Mouse (Mus musculus): ENCODE data around the gene Parp8. TPM values are rescaled to one million over a fixed set of nuclear protein-coding genes. Genes with fewer than 3 reads are reported as not detected.
"Not testable (repeated sequence)": the region's sequence is repeated elsewhere in the genome, so short reads cannot be mapped to it uniquely, and the experiment has no call there.

Gene Parp8
- total and polyA plus RNA-seq, 2 experiments from 2014 or later, result 7.9 to 11.0 TPM

- WGBS, result 92% methylated on average over 7 of the region's 7 CpGs
- DNase-seq (ENCODE audit: low spot score) (no peak), ATAC-seq (ENCODE audit: insufficient read depth, low read depth) (no peak)
- Histone ChIP-seq H3K27me3 (ENCODE audit: control insufficient read depth, insufficient read depth, low read length) (no peaks in the 10 kb centered on the region), H3K9ac (replicated peaks; ENCODE audit: low read depth, low read length) (no peak overlapping the region), H3K4me1 (ENCODE audit: control insufficient read depth, insufficient read depth) (no peaks in the 10 kb centered on the region), H3K27ac (ENCODE audit: low read depth) (no peak overlapping the region), H3K36me3 (replicated peaks; ENCODE audit: control insufficient read depth, insufficient read depth, low read length) (no peaks in the 10 kb centered on the region), H3K9me3 (replicated peaks; ENCODE audit: control insufficient read depth, low read length) (0 out of 2 replicates have a peak, but pooled peaks cover 4% of the 10 kb centered on the region), H3K4me2 (ENCODE audit: low read depth, low read length) (no peak overlapping the region), H3K4me3 (ENCODE audit: low read depth, low read length) (no peak overlapping the region)
- TF ChIP-seq CTCF (IDR thresholded peaks at IDR 0.05; ENCODE audit: low read depth) (no peak), EP300 (IDR thresholded peaks at IDR 0.05; ENCODE audit: low read depth) (no peak)
These were observed 84.6 kb downstream of the Parp8 start for GRCm38 (mm10) chr13:116940761-116941160.

GRCm38 (mm10) chr13:116937019-116937418 lies 88.3 kb downstream of the Parp8 start:
- ATAC-seq (ENCODE audit: insufficient read depth, low read depth); H3K27me3 ChIP-seq (ENCODE audit: control insufficient read depth, insufficient read depth, low read length); H3K9ac ChIP-seq (replicated peaks; ENCODE audit: low read depth, low read length); H3K4me1 ChIP-seq (ENCODE audit: control insufficient read depth, insufficient read depth); H3K36me3 ChIP-seq (replicated peaks; ENCODE audit: control insufficient read depth, insufficient read depth, low read length); H3K27ac ChIP-seq (ENCODE audit: low read depth); H3K4me3 ChIP-seq (ENCODE audit: low read depth, low read length); H3K9me3 ChIP-seq (replicated peaks; ENCODE audit: control insufficient read depth, low read length); DNase-seq (ENCODE audit: low spot score); H3K4me2 ChIP-seq (ENCODE audit: low read depth, low read length): not testable (repeated sequence)
- 91% methylated on average over 3 of the region's 3 CpGs for WGBS

- H3K36me3 ChIP-seq (replicated peaks; ENCODE audit: control insufficient read depth, insufficient read depth, low read length), result 0 out of 2 replicates have a peak, but pooled peaks cover 12% of the 10 kb centered on the region
- H3K4me2 ChIP-seq (ENCODE audit: low read depth, low read length), result no peak overlapping the region
These were observed 107.9 kb downstream of the Parp8 start for GRCm38 (mm10) chr13:116917387-116917930.

GRCm38 (mm10) chr13:116908284-116908683 lies 117.1 kb downstream of the Parp8 start:
- TF ChIP-seq CTCF (IDR thresholded peaks at IDR 0.05; ENCODE audit: low read depth) (no peak), EP300 (IDR thresholded peaks at IDR 0.05; ENCODE audit: low read depth) (no peak)
- no peak overlapping the region for H3K4me3 ChIP-seq (ENCODE audit: low read depth, low read length)
- ATAC-seq (ENCODE audit: insufficient read depth, low read depth) (no peak), DNase-seq (ENCODE audit: low spot score) (no peak)
- H3K36me3 ChIP-seq (replicated peaks; ENCODE audit: control insufficient read depth, insufficient read depth, low read length), result 0 out of 2 replicates have a peak, but pooled peaks cover 6% of the 10 kb centered on the region
- no peaks in the 10 kb centered on the region for H3K9me3 ChIP-seq (replicated peaks; ENCODE audit: control insufficient read depth, low read length)
- 77% methylated on average over 3 of the region's 3 CpGs for WGBS
- no peak overlapping the region for H3K4me2 ChIP-seq (ENCODE audit: low read depth, low read length)
- H3K4me1 ChIP-seq (ENCODE audit: control insufficient read depth, insufficient read depth), result no peaks in the 10 kb centered on the region
- no peak overlapping the region for H3K9ac ChIP-seq (replicated peaks; ENCODE audit: low read depth, low read length)
- no peaks in the 10 kb centered on the region for H3K27me3 ChIP-seq (ENCODE audit: control insufficient read depth, insufficient read depth, low read length)
- no peak overlapping the region for H3K27ac ChIP-seq (ENCODE audit: low read depth)

More at GRCm38 (mm10) chr13:116917387-116917930, 107.9 kb downstream of the Parp8 start:
- TF ChIP-seq CTCF (IDR thresholded peaks at IDR 0.05; ENCODE audit: low read depth) (no peak), EP300 (IDR thresholded peaks at IDR 0.05; ENCODE audit: low read depth) (no peak)
- H3K27ac ChIP-seq (ENCODE audit: low read depth), result no peak overlapping the region
- ATAC-seq (ENCODE audit: insufficient read depth, low read depth), result no peak
- DNase-seq (ENCODE audit: low spot score), result no peak
- no peaks in the 10 kb centered on the region for H3K27me3 ChIP-seq (ENCODE audit: control insufficient read depth, insufficient read depth, low read length)
- no peaks in the 10 kb centered on the region for H3K9me3 ChIP-seq (replicated peaks; ENCODE audit: control insufficient read depth, low read length)
- WGBS, result 72% methylated on average over 6 of the region's 6 CpGs
- H3K9ac ChIP-seq (replicated peaks; ENCODE audit: low read depth, low read length), result no peak overlapping the region
- no peak overlapping the region for H3K4me3 ChIP-seq (ENCODE audit: low read depth, low read length)
- no peaks in the 10 kb centered on the region for H3K4me1 ChIP-seq (ENCODE audit: control insufficient read depth, insufficient read depth)

- Histone ChIP-seq H3K4me1 (ENCODE audit: control insufficient read depth, insufficient read depth) (no peaks in the 10 kb centered on the region), H3K27me3 (ENCODE audit: control insufficient read depth, insufficient read depth, low read length) (no peaks in the 10 kb centered on the region), H3K36me3 (replicated peaks; ENCODE audit: control insufficient read depth, insufficient read depth, low read length) (0 out of 2 replicates have a peak, but pooled peaks cover 8% of the 10 kb centered on the region), H3K4me2 (ENCODE audit: low read depth, low read length) (no peak overlapping the region), H3K27ac (ENCODE audit: low read depth) (no peak overlapping the region), H3K9me3 (replicated peaks; ENCODE audit: control insufficient read depth, low read length) (no peaks in the 10 kb centered on the region), H3K9ac (replicated peaks; ENCODE audit: low read depth, low read length) (no peak overlapping the region), H3K4me3 (ENCODE audit: low read depth, low read length) (no peak overlapping the region)
- DNase-seq (ENCODE audit: low spot score), result no peak
- TF ChIP-seq CTCF (IDR thresholded peaks at IDR 0.05; ENCODE audit: low read depth), result no peak
- 85% methylated on average over 5 of the region's 5 CpGs for WGBS
- ATAC-seq (ENCODE audit: insufficient read depth, low read depth), result no peak
These were observed 121.9 kb downstream of the Parp8 start for GRCm38 (mm10) chr13:116903394-116903793.

- H3K4me1 ChIP-seq (ENCODE audit: control insufficient read depth, insufficient read depth), result no peaks in the 10 kb centered on the region
These were observed 126.9 kb downstream of the Parp8 start for GRCm38 (mm10) chr13:116898395-116898794.

More at GRCm38 (mm10) chr13:116898395-116898794, 126.9 kb downstream of the Parp8 start:
- no peak overlapping the region for H3K9ac ChIP-seq (replicated peaks; ENCODE audit: low read depth, low read length)
- no peak for TF ChIP-seq EP300 (IDR thresholded peaks at IDR 0.05; ENCODE audit: low read depth)
- TF ChIP-seq CTCF (IDR thresholded peaks at IDR 0.05; ENCODE audit: low read depth), result no peak
- DNase-seq (ENCODE audit: low spot score) (no peak), ATAC-seq (ENCODE audit: insufficient read depth, low read depth) (no peak)
- peaks cover 23% of the 10 kb centered on the region for H3K36me3 ChIP-seq (replicated peaks; ENCODE audit: control insufficient read depth, insufficient read depth, low read length)
- no peaks in the 10 kb centered on the region for H3K27me3 ChIP-seq (ENCODE audit: control insufficient read depth, insufficient read depth, low read length)
- 80% methylated on average over 5 of the region's 5 CpGs for whole genome bisulfite sequencing
- H3K27ac ChIP-seq (ENCODE audit: low read depth), result no peak overlapping the region
- H3K9me3 ChIP-seq (replicated peaks; ENCODE audit: control insufficient read depth, low read length), result no peaks in the 10 kb centered on the region
- no peak overlapping the region for H3K4me2 ChIP-seq (ENCODE audit: low read depth, low read length)
- H3K4me3 ChIP-seq (ENCODE audit: low read depth, low read length), result no peak overlapping the region
